9 mouse cellular contexts compared by ENCODE assay signal in genomic region chr9:102505700-102506585, GRCm38 (mm10). TPM values are rescaled to one million over a fixed set of nuclear protein-coding genes. Genes with fewer than 3 reads are reported as not detected.
A peak's percentile ranks its signal among the peaks of the same experiment; 100 is the strongest.
DNase-seq lines count a peak whose midpoint lies in the region; ATAC-seq and TF ChIP-seq lines count a peak whose summit lies in the region.
"Had no signal": no experiment of that assay in that cellular context is flagged by ENCODE, and none has a peak within 500 bp of the region (broad histone marks: within the 10 kb centered on the region; RNA-seq: fewer than 3 reads in every experiment).

Ky (plus strand) TSS chr9:102505750.

- TF ChIP-seq CTCF in heart, postnatal 0 days (IDR thresholded peaks at IDR 0.05; ENCODE audit: low read depth), result no peak; the same call in 1 of the 2 replicates

- TF ChIP-seq EP300 in heart, postnatal 0 days (IDR thresholded peaks at IDR 0.05; ENCODE audit: low read depth), result no peak

- DNase-seq in adrenal gland, adult (ENCODE audit: inconsistent age in 2 of 2, low spot score in 1 of 2), result peak; percentile 37 to 74
- no peak for DNase-seq in adrenal gland, adult 8-10 months
- DNase-seq in adrenal gland, postnatal 10 days, result peak; percentile 36
- DNase-seq in heart, postnatal 0 days (ENCODE audit: low spot score), result peak; percentile 35
- DNase-seq in retina, postnatal 1 day, result peak; percentile 70
- DNase-seq in T-cell, adult 2 months (ENCODE audit: low spot score), result no peak

- no peak within 1 kb of the TSS; the same call in 1 of the 2 replicates for H3K9ac ChIP-seq in embryonic facial prominence, embryonic 15.5 days
- H3K9ac ChIP-seq in heart, postnatal 0 days (replicated peaks; ENCODE audit: low read depth, low read length), result peak within 1 kb of the TSS; percentile 46
- H3K9ac ChIP-seq in limb, embryonic 13.5 days, result peak within 1 kb of the TSS; percentile 51

- peaks cover 31% of the 10 kb centered on the region for H3K27me3 ChIP-seq in embryonic facial prominence, embryonic 15.5 days
- peaks cover 17% of the 10 kb centered on the region for H3K27me3 ChIP-seq in heart, postnatal 0 days (ENCODE audit: control insufficient read depth, insufficient read depth, low read length)
- H3K27me3 ChIP-seq in limb, embryonic 13.5 days, result peaks cover 55% of the 10 kb centered on the region

- ATAC-seq in embryonic facial prominence, embryonic 15.5 days (ENCODE audit: insufficient number of reproducible peaks, low FRiP score, low TSS enrichment, low read depth), result no peak
- peak; percentile 61 for ATAC-seq in heart, postnatal 0 days (ENCODE audit: insufficient read depth, low read depth)
- 0 out of 2 replicates have a peak, but pooled peaks have one; percentile 11 for ATAC-seq in limb, embryonic 13.5 days (ENCODE audit: low FRiP score, low read depth)

- H3K4me2 ChIP-seq in embryonic facial prominence, embryonic 15.5 days (replicated peaks), result peak within 1 kb of the TSS; percentile 76
- peak within 1 kb of the TSS; percentile 77 for H3K4me2 ChIP-seq in heart, postnatal 0 days (ENCODE audit: low read depth, low read length)
- H3K4me2 ChIP-seq in limb, embryonic 13.5 days (replicated peaks), result peak within 1 kb of the TSS; percentile 86

- H3K27ac ChIP-seq in embryonic facial prominence, embryonic 15.5 days (replicated peaks), result no peak within 1 kb of the TSS
- H3K27ac ChIP-seq in heart, postnatal 0 days (ENCODE audit: low read depth), result peak within 1 kb of the TSS; percentile 94
- H3K27ac ChIP-seq in limb, embryonic 13.5 days, result no peak within 1 kb of the TSS

- no peaks in the 10 kb centered on the region for H3K9me3 ChIP-seq in embryonic facial prominence, embryonic 15.5 days (replicated peaks)
- no peaks in the 10 kb centered on the region for H3K9me3 ChIP-seq in heart, postnatal 0 days (replicated peaks; ENCODE audit: control insufficient read depth, low read length)
- H3K9me3 ChIP-seq in limb, embryonic 13.5 days, result no peaks in the 10 kb centered on the region

- H3K4me3 ChIP-seq in embryonic facial prominence, embryonic 15.5 days (replicated peaks), result peak within 1 kb of the TSS; percentile 42
- peak within 1 kb of the TSS; percentile 51 for H3K4me3 ChIP-seq in heart, postnatal 0 days (ENCODE audit: low read depth, low read length)
- H3K4me3 ChIP-seq in limb, embryonic 13.5 days, result peak within 1 kb of the TSS; percentile 49
- H3K4me3 ChIP-seq: erythroblast, embryonic 14.5 days had no signal

- WGBS in embryonic facial prominence, embryonic 15.5 days, result 1% methylated on average over 63 of the region's 63 CpGs
- WGBS in heart, postnatal 0 days, result 2% methylated on average over 62 of the region's 63 CpGs
- WGBS in limb, embryonic 13.5 days, result 1% methylated on average over 51 of the region's 63 CpGs

- no peaks in the 10 kb centered on the region for H3K36me3 ChIP-seq in embryonic facial prominence, embryonic 15.5 days
- H3K36me3 ChIP-seq in heart, postnatal 0 days (replicated peaks; ENCODE audit: control insufficient read depth, insufficient read depth, low read length), result no peaks in the 10 kb centered on the region
- H3K36me3 ChIP-seq in limb, embryonic 13.5 days, result no peaks in the 10 kb centered on the region

- peaks cover 11% of the 10 kb centered on the region; the same call in 1 of the 2 replicates for H3K4me1 ChIP-seq in embryonic facial prominence, embryonic 15.5 days
- peaks cover 12% of the 10 kb centered on the region for H3K4me1 ChIP-seq in heart, postnatal 0 days (ENCODE audit: control insufficient read depth, insufficient read depth)
- peaks cover 9% of the 10 kb centered on the region for H3K4me1 ChIP-seq in limb, embryonic 13.5 days

RNA-seq across cellular contexts. Expression of gene Ky, which starts in this region (rescaled TPM):
- 1 to 10 TPM in 1 of 4 experiments, under 1 TPM in 3; 0.56 to 1.9 (median 0.72) TPM for total RNA-seq in adrenal gland, adult 8-10 months (2022)
- total RNA-seq in adrenal gland, postnatal 10 days (2021), result 1 to 10 TPM; 1.3 to 6.9 TPM
- 0.68 and 1.8 TPM in 2 replicates for polyA plus RNA-seq in embryonic facial prominence, embryonic 15.5 days (2015; fragmentation: Nextera tagmentation; extraction: Ambion mirVana)
- 1.9 and 22.1 TPM in 2 replicates for total RNA-seq in heart, postnatal 0 days (2014; rRNA removed; ENCODE audit: low replicate concordance)
- 1.8 and 2.1 TPM in 2 replicates for polyA plus RNA-seq in heart, postnatal 0 days (2015; fragmentation: Nextera tagmentation; extraction: Ambion mirVana)
- polyA plus RNA-seq in limb, embryonic 13.5 days (2015; fragmentation: Nextera tagmentation; extraction: Ambion mirVana), result 0.39 and 1.6 TPM in 2 replicates
- polyA plus RNA-seq: erythroblast, embryonic 14.5 days had no signal

Comparison
In these comparisons a context has a peak if more than half of its experiments do, and no peak if none do; other contexts are left out.
1. DNase-seq: peak in adrenal gland, adult (2 of 2), adrenal gland, postnatal 10 days (single experiment), heart, postnatal 0 days (single experiment) and retina, postnatal 1 day (single experiment); none in adrenal gland, adult 8-10 months (single experiment) and T-cell, adult 2 months (single experiment).
2. Peak in every context shown above with its lines, with median percentiles within 50 percentile points of each other: H3K4me2 ChIP-seq and H3K4me3 ChIP-seq.